Comparison of ENCODE assay signal across 23 mouse cellular contexts in genomic region chr7:80971419-80971818, GRCm38 (mm10). TPM values are rescaled to one million over a fixed set of nuclear protein-coding genes. Genes with fewer than 3 reads are reported as not detected.
DNase-seq lines count a peak whose midpoint lies in the region; ATAC-seq and TF ChIP-seq lines count a peak whose summit lies in the region.
"Had no signal": no experiment of that assay in that cellular context is flagged by ENCODE, and none has a peak within 500 bp of the region (broad histone marks: within the 10 kb centered on the region; RNA-seq: fewer than 3 reads in every experiment).

No protein-coding gene starts in this region.

- no peak for TF ChIP-seq EP300 in liver, postnatal 0 days (IDR thresholded peaks at IDR 0.05; ENCODE audit: low read depth)

- no peak for TF ChIP-seq CTCF in liver, postnatal 0 days (IDR thresholded peaks at IDR 0.05; ENCODE audit: low read depth)
- TF ChIP-seq CTCF in intestine, postnatal 0 days (IDR thresholded peaks at IDR 0.05; ENCODE audit: low read depth) = no peak

- H3K4me1 ChIP-seq in liver, postnatal 0 days (ENCODE audit: insufficient read depth) = peaks cover 3% of the 10 kb centered on the region; the same call in 1 of the 2 replicates
- H3K4me1 ChIP-seq in liver, embryonic 11.5 days (replicated peaks; ENCODE audit: control insufficient read depth, insufficient read depth, low read length) = no peaks in the 10 kb centered on the region
- no peaks in the 10 kb centered on the region for H3K4me1 ChIP-seq in intestine, postnatal 0 days (replicated peaks; ENCODE audit: control insufficient read depth, insufficient read depth, low read length)
- H3K4me1 ChIP-seq: embryonic facial prominence, embryonic 10.5 days; embryonic facial prominence, embryonic 13.5 days; forebrain, embryonic 12.5 days; forebrain, embryonic 15.5 days; heart, embryonic 10.5 days; heart, embryonic 13.5 days; hindbrain, embryonic 12.5 days had no signal

- H3K4me3 ChIP-seq in liver, postnatal 0 days (ENCODE audit: low read depth, low read length) = no peak overlapping the region
- H3K4me3 ChIP-seq in liver, embryonic 11.5 days (ENCODE audit: low read depth, low read length) = no peak overlapping the region
- H3K4me3 ChIP-seq in intestine, postnatal 0 days (ENCODE audit: low read depth, low read length) = no peak overlapping the region
- H3K4me3 ChIP-seq: embryonic facial prominence, embryonic 10.5 days; embryonic facial prominence, embryonic 13.5 days; erythroblast, embryonic 14.5 days; forebrain, embryonic 12.5 days; forebrain, embryonic 15.5 days; heart, adult 2 months; heart, embryonic 10.5 days; heart, embryonic 13.5 days; hindbrain, embryonic 12.5 days had no signal

- intact Hi-C loops in heart, postnatal 25 days (cut with DNase I) = no loop called here

- no peak for ATAC-seq in liver, postnatal 0 days
- ATAC-seq in liver, embryonic 11.5 days (replicated peaks; ENCODE audit: low FRiP score) = no peak
- ATAC-seq in intestine, postnatal 0 days = peak; percentile 63
- ATAC-seq: activated CD4-positive, CD25-positive, alpha-beta regulatory T cell, adult 4 months; forebrain, embryonic 15.5 days had no signal

- no peaks in the 10 kb centered on the region for H3K27me3 ChIP-seq in liver, postnatal 0 days (ENCODE audit: insufficient read depth, low read length)
- H3K27me3 ChIP-seq in liver, embryonic 11.5 days (replicated peaks; ENCODE audit: control insufficient read depth, insufficient read depth, low read length) = no peaks in the 10 kb centered on the region
- H3K27me3 ChIP-seq in intestine, postnatal 0 days (replicated peaks; ENCODE audit: control insufficient read depth, insufficient read depth, low read length) = no peaks in the 10 kb centered on the region
- H3K27me3 ChIP-seq: embryonic facial prominence, embryonic 13.5 days; forebrain, embryonic 12.5 days; forebrain, embryonic 15.5 days; heart, embryonic 13.5 days; hindbrain, embryonic 12.5 days had no signal

- no peak overlapping the region for H3K4me2 ChIP-seq in liver, postnatal 0 days (ENCODE audit: low read depth, low read length)
- H3K4me2 ChIP-seq in liver, embryonic 11.5 days = no peak overlapping the region
- H3K4me2 ChIP-seq in intestine, postnatal 0 days (replicated peaks; ENCODE audit: low read depth) = no peak overlapping the region
- H3K4me2 ChIP-seq: embryonic facial prominence, embryonic 13.5 days; forebrain, embryonic 12.5 days; forebrain, embryonic 15.5 days; heart, embryonic 13.5 days; hindbrain, embryonic 12.5 days had no signal

- 78% methylated on average over 2 of the region's 2 CpGs for WGBS in liver, postnatal 0 days (ENCODE audit: insufficient replicate concordance)
- 67% methylated on average over 2 of the region's 2 CpGs for WGBS in liver, embryonic 11.5 days
- WGBS in intestine, postnatal 0 days = 81% methylated on average over 2 of the region's 2 CpGs

- H3K27ac ChIP-seq in liver, postnatal 0 days (ENCODE audit: low read depth) = peak overlapping the region; percentile 73
- no peak overlapping the region for H3K27ac ChIP-seq in liver, embryonic 11.5 days (ENCODE audit: low read depth, low read length)
- H3K27ac ChIP-seq in intestine, postnatal 0 days (ENCODE audit: low read depth, low read length) = no peak overlapping the region
- H3K27ac ChIP-seq: embryonic facial prominence, embryonic 10.5 days; embryonic facial prominence, embryonic 13.5 days; forebrain, embryonic 12.5 days; forebrain, embryonic 15.5 days; heart, embryonic 10.5 days; heart, embryonic 13.5 days; hindbrain, embryonic 12.5 days had no signal

- DNase-seq in heart, adult 11 months = peak; percentile 62
- DNase-seq in heart, postnatal 25 days (ENCODE audit: low spot score) = no peak
- DNase-seq in liver, postnatal 0 days = no peak
- no peak for DNase-seq in liver, embryonic 11.5 days (ENCODE audit: low spot score)
- no peak for DNase-seq in urinary bladder, postnatal 14 days (ENCODE audit: low spot score)
- no peak for DNase-seq in ovary, postnatal 36 days (ENCODE audit: low spot score)
- DNase-seq: cerebellum, adult 11-12 months; cerebellum, adult 8-10 months; cerebellum, postnatal 10 days; cerebellum, postnatal 36 days; embryo, embryonic 11 days; gastrocnemius, postnatal 25 days had no signal

- peaks cover 4% of the 10 kb centered on the region for H3K9me3 ChIP-seq in liver, postnatal 0 days (ENCODE audit: low read length)
- no peaks in the 10 kb centered on the region for H3K9me3 ChIP-seq in liver, embryonic 11.5 days (ENCODE audit: control insufficient read depth, low read length)
- H3K9me3 ChIP-seq in intestine, postnatal 0 days (ENCODE audit: control insufficient read depth) = no peaks in the 10 kb centered on the region
- H3K9me3 ChIP-seq: embryonic facial prominence, embryonic 10.5 days; embryonic facial prominence, embryonic 13.5 days; forebrain, embryonic 12.5 days; forebrain, embryonic 15.5 days; heart, embryonic 10.5 days; hindbrain, embryonic 12.5 days had no signal

- H3K36me3 ChIP-seq in liver, postnatal 0 days (replicated peaks; ENCODE audit: insufficient read depth, low read length) = no peaks in the 10 kb centered on the region
- H3K36me3 ChIP-seq in liver, embryonic 11.5 days (ENCODE audit: control insufficient read depth, insufficient read depth, low read length) = no peaks in the 10 kb centered on the region
- no peaks in the 10 kb centered on the region for H3K36me3 ChIP-seq in intestine, postnatal 0 days (ENCODE audit: control insufficient read depth, insufficient read depth)
- H3K36me3 ChIP-seq: embryonic facial prominence, embryonic 10.5 days; embryonic facial prominence, embryonic 13.5 days; forebrain, embryonic 12.5 days; forebrain, embryonic 15.5 days; heart, embryonic 10.5 days; heart, embryonic 13.5 days; hindbrain, embryonic 12.5 days had no signal

- no peak overlapping the region for H3K9ac ChIP-seq in liver, postnatal 0 days (replicated peaks)
- no peak overlapping the region for H3K9ac ChIP-seq in liver, embryonic 11.5 days (ENCODE audit: low read depth, low read length)
- no peak overlapping the region for H3K9ac ChIP-seq in intestine, postnatal 0 days (ENCODE audit: low read depth, low read length)
- H3K9ac ChIP-seq: embryonic facial prominence, embryonic 13.5 days; forebrain, embryonic 12.5 days; forebrain, embryonic 15.5 days; heart, embryonic 13.5 days; hindbrain, embryonic 12.5 days had no signal

RNA-seq across cellular contexts. Expression of gene Zfp592, which starts 22.1 kb away (rescaled TPM):
- 10 to 100 TPM; 13.8 to 15.7 TPM for total RNA-seq in heart, postnatal 25 days (2021)
- 3.1 and 4.3 TPM in 2 replicates for polyA plus RNA-seq in liver, postnatal 0 days (2015; fragmentation: Nextera tagmentation; extraction: Ambion mirVana)
- 20.9 and 26.2 TPM in 2 replicates for polyA plus RNA-seq in liver, embryonic 11.5 days (2014; fragmentation: Nextera tagmentation; extraction: Ambion mirVana)
- 4.2 and 5.0 TPM in 2 replicates for polyA plus RNA-seq in intestine, postnatal 0 days (2015; fragmentation: Nextera tagmentation; extraction: Ambion mirVana)

RNA-seq across cellular contexts. Expression of gene Sec11a, which starts 23.8 kb away (rescaled TPM):
- 10 to 100 TPM; 47.8 to 59.0 TPM for total RNA-seq in heart, postnatal 25 days (2021)
- 82.0 and 89.4 TPM in 2 replicates for polyA plus RNA-seq in liver, postnatal 0 days (2015; fragmentation: Nextera tagmentation; extraction: Ambion mirVana)
- polyA plus RNA-seq in liver, embryonic 11.5 days (2014; fragmentation: Nextera tagmentation; extraction: Ambion mirVana) = 180 and 200 TPM in 2 replicates
- polyA plus RNA-seq in intestine, postnatal 0 days (2015; fragmentation: Nextera tagmentation; extraction: Ambion mirVana) = 140 and 142 TPM in 2 replicates
